Mouse (Mus musculus) liver, adult 2 months (tissue): ENCODE results near the gene Kif19a.

Experiments
- CTCF ChIP-seq: fragments of 200-500 bp; IDR thresholded peaks from 2 replicates; pipeline ENCODE4 v1.5.1; 2011; ENCODE audit warnings: low read depth, low read length, control low read depth
- POLR2A ChIP-seq: fragments of 200-500 bp; IDR thresholded peaks from 2 replicates; pipeline ENCODE4 v1.6.1; 2011; ENCODE audit warnings: low read length, control low read depth; ENCODE audit not compliant: insufficient read depth; ENCODE audit errors: extremely low read depth

GRCm38 (mm10) chr11:114818185-114818584 lies 53.0 kb downstream of the Kif19a start:
- TF ChIP-seq CTCF (no peak), POLR2A (no peak)
